Mouse (Mus musculus) heart, adult 2 months (tissue): ENCODE data around the gene Chic1.

Source experiments
- CTCF ChIP-seq: fragments of 200-600 bp; IDR thresholded peaks from 2 replicates; pipeline ENCODE4 v1.8.1; 2022; ENCODE audit warnings: antibody characterized with exemption, mild to moderate bottlenecking, moderate library complexity
- EP300 ChIP-seq: fragments of 200-500 bp; IDR thresholded peaks from 2 replicates; pipeline ENCODE4 v1.6.1; 2011; ENCODE audit warnings: low read depth, low read length, control low read depth; ENCODE audit not compliant: insufficient read depth
- POLR2A ChIP-seq: fragments of 200-500 bp; IDR thresholded peaks from 2 replicates; pipeline ENCODE4 v1.6.1; 2011; ENCODE audit warnings: mild to moderate bottlenecking, low read depth, low read length, control low read depth; ENCODE audit not compliant: insufficient read depth

GRCm38 (mm10) chrX:103341369-103342113 lies 14.7 kb upstream of the Chic1 start:
- TF ChIP-seq CTCF (no peak), EP300 (no peak), POLR2A (no peak)
